Mouse (Mus musculus) megakaryocyte, embryonic 14.5 days (primary cell): ENCODE measurements around the gene Hist2h2be.

Experiments
- FLI1 ChIP-seq: IDR thresholded peaks from 2 replicates; pipeline ENCODE4 v1.6.1; 2012; ENCODE audit warnings: low read length, inconsistent platforms, mixed read lengths
- GATA1 ChIP-seq: IDR thresholded peaks from 3 replicates; pipeline ENCODE4 v1.6.1; 2012; ENCODE audit warnings: mixed read lengths, low read length, inconsistent platforms, borderline replicate concordance

DNA sequence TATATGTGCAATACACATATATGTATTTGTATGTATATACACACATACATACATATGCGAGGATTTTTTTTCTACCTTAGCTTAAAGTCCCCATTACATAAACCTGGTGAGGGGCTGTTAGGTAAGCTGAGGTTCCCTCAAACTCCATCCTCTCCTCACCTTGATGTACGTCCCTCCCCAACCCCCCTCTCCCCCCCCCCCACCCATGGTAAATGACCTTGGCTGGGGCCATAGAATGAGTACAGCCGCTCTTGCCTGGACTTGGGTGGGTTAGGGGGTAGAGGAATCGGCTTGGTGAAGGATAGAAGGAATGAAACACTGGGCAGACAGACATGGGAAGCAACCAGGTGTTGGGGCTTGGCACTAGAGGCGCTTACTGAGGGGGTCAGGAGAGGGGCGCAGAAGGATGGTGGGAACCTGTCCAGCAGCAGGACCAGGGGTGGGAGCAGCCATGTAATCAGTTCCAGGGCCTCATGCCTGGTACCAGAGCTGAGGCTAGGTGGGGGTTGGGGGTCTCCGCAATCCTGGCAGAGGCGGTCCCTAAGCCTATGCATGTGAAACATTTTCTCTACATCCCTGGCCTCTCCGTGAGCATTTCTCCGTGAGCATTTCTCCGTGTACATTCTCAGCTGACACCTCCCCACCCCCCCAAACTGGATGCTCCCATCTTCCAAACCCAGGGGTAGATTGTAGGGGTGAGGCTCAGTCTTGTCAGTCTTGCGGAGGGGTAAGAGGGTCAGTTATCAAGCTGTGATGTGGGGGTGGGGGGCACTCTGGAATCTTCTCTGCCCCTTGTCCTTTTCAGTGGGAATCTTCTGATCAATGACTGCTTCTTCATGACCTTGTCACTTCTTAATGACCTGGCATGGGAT lies 39.2 kb upstream of the Hist2h2be start:
- TF ChIP-seq GATA1 (no peak), FLI1 (no peak)
